Mouse (Mus musculus) cerebellum, postnatal 4 days (tissue): ENCODE measurements around the gene Pnpla8.

Source experiments
- DNase-seq, 2 experiments: peaks; one replicate each; pipeline ENCODE4 v3.0.0; 2022; ENCODE audit warnings: low spot score in 2 of 2, mixed read lengths in 1 of 2

Pnpla8 gene

GRCm38 (mm10) chr12:44346143-44346542 is 125.0 kb downstream of the Pnpla8 start:
- no peak for DNase-seq

DNA sequence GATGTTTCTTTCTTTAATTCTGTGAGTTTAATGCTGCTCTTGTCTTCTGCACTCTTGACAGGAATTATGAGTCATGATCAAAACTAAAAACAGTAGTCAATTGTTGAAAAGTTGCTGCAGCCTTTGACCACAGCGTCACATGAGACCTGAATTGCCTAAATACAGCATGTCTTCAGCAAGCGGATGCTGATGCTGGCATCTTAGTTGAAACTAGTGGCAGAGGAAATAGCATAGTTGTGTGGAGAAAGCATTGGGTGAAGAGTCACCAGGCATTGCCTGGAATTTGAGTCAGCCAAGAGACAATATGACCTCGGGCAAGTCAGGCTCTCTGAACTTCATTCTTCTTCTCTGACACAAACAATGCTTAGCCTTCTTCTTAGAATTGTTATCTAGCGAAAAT is 133.9 kb downstream of the Pnpla8 start:
- DNase-seq = no peak

- DNase-seq = no peak
Measured at GRCm38 (mm10) chr12:44357460-44357859, 136.3 kb downstream of the Pnpla8 start.

- no peak for DNase-seq
Measured at GRCm38 (mm10) chr12:44357881-44358280, 136.7 kb downstream of the Pnpla8 start.

GRCm38 (mm10) chr12:44371076-44371710 is 150.0 kb downstream of the Pnpla8 start:
- DNase-seq = no peak
